Mouse (Mus musculus) embryonic facial prominence, embryonic 14.5 days (tissue): Measurements from ENCODE around the gene Dph2. TPM values are rescaled to one million over a fixed set of nuclear protein-coding genes. Genes with fewer than 3 reads are reported as not detected.

Source experiments
- ATAC-seq: fragments of 200-750 bp; cut with Nextera tagmentation; 2 replicates; pipeline ENCODE4 v1.8.0; 2017; ENCODE audit warnings: low read depth, moderate number of reproducible peaks, moderate TSS enrichment
- DNase-seq: peaks from one replicate; pipeline ENCODE4 v3.0.0-alpha.2; 2015; ENCODE audit warnings: low spot score
- H3K27ac ChIP-seq: fragments of 300-500 bp; sonication (generic); replicated peaks from 2 replicates; pipeline ENCODE4 v1.5.1; 2014; ENCODE audit warnings: low read depth, mild to moderate bottlenecking, low read length, moderate library complexity
- H3K27me3 ChIP-seq: fragments of 300-500 bp; sonication (generic); replicated peaks from 2 replicates; pipeline ENCODE4 v1.6.1; 2014; ENCODE audit warnings: low read length; ENCODE audit not compliant: control insufficient read depth, insufficient read depth
- H3K36me3 ChIP-seq: fragments of 300-500 bp; sonication (generic); 2 replicates; pipeline ENCODE4 v1.6.1; 2014; ENCODE audit warnings: low read length, mixed read lengths; ENCODE audit not compliant: control insufficient read depth, insufficient read depth
- H3K4me1 ChIP-seq: fragments of 300-500 bp; sonication (generic); 2 replicates; pipeline ENCODE4 v1.6.1; 2014; ENCODE audit warnings: antibody characterized with exemption, low read length; ENCODE audit not compliant: control insufficient read depth, insufficient read depth
- H3K4me2 ChIP-seq: fragments of 300-500 bp; sonication (generic); 2 replicates; pipeline ENCODE4 v1.6.1; 2014; ENCODE audit warnings: low read depth, mild to moderate bottlenecking, low read length, moderate library complexity, mixed read lengths
- H3K4me3 ChIP-seq: fragments of 300-500 bp; sonication (generic); 2 replicates; pipeline ENCODE4 v1.5.1; 2014; ENCODE audit warnings: low read depth, mild to moderate bottlenecking, low read length
- H3K9ac ChIP-seq: fragments of 300-500 bp; sonication (generic); 2 replicates; pipeline ENCODE4 v1.6.1; 2014; ENCODE audit warnings: low read depth, mild to moderate bottlenecking, low read length, moderate library complexity, mixed read lengths
- H3K9me3 ChIP-seq: fragments of 300-500 bp; sonication (generic); 2 replicates; pipeline ENCODE4 v1.6.1; 2016; ENCODE audit warnings: low read length; ENCODE audit not compliant: control insufficient read depth
- WGBS: fragments of 180-500 bp; shearing (Covaris S2); extraction: QIAGEN DNeasy Blood & Tissue Kit; methylation state at CpG from one replicate; pipeline ENCODE4 v1.1.7; 2014; 5-methylcytosine and 5-hydroxymethylcytosine counted together
- polyA plus RNA-seq: library from polyadenylated mRNA; unstranded; fragments of >200 nt; fragmentation: Nextera tagmentation; extraction: Ambion mirVana; gene quantifications from 2 replicates; pipeline ENCODE4 v1.2.1, GENCODE M21; 2014

Gene Dph2
- polyA plus RNA-seq, 1 experiment from 2014 or later, result 13.4 TPM

GRCm38 (mm10) chr4:117924916-117925315, 33.1 kb upstream of the Dph2 start:
- Histone ChIP-seq H3K27ac (no peak overlapping the region), H3K4me3 (no peak overlapping the region), H3K4me1 (peaks cover 15% of the 10 kb centered on the region; the same call in 1 of the 2 replicates), H3K4me2 (no peak overlapping the region), H3K9me3 (no peaks in the 10 kb centered on the region), H3K36me3 (no peaks in the 10 kb centered on the region; the same call in 1 of the 2 replicates), H3K27me3 (peaks cover 34% of the 10 kb centered on the region), H3K9ac (no peak overlapping the region)
- ATAC-seq (no peak), DNase-seq (no peak)
- 55% methylated on average over 5 of the region's 6 CpGs for WGBS

GRCm38 (mm10) chr4:117923450-117923849, 31.6 kb upstream of the Dph2 start:
- peak; percentile 15 for DNase-seq
- Histone ChIP-seq H3K4me3 (no peak overlapping the region), H3K9me3 (no peaks in the 10 kb centered on the region), H3K27ac (no peak overlapping the region), H3K36me3 (no peaks in the 10 kb centered on the region; the same call in 1 of the 2 replicates), H3K27me3 (peaks cover 27% of the 10 kb centered on the region), H3K9ac (no peak overlapping the region), H3K4me2 (no peak overlapping the region), H3K4me1 (peaks cover 4% of the 10 kb centered on the region; the same call in 1 of the 2 replicates)
- 34% methylated on average over 2 of the region's 2 CpGs for WGBS
- no peak for ATAC-seq

- ATAC-seq (no peak), DNase-seq (no peak)
- Histone ChIP-seq H3K4me3 (no peak overlapping the region), H3K4me2 (no peak overlapping the region), H3K9ac (no peak overlapping the region), H3K9me3 (no peaks in the 10 kb centered on the region), H3K27me3 (peaks cover 8% of the 10 kb centered on the region), H3K4me1 (no peaks in the 10 kb centered on the region), H3K27ac (no peak overlapping the region), H3K36me3 (no peaks in the 10 kb centered on the region; the same call in 1 of the 2 replicates)
- WGBS, result 84% methylated on average over 2 of the region's 2 CpGs
Measured at GRCm38 (mm10) chr4:117921358-117921757, 29.5 kb upstream of the Dph2 start.

DNA sequence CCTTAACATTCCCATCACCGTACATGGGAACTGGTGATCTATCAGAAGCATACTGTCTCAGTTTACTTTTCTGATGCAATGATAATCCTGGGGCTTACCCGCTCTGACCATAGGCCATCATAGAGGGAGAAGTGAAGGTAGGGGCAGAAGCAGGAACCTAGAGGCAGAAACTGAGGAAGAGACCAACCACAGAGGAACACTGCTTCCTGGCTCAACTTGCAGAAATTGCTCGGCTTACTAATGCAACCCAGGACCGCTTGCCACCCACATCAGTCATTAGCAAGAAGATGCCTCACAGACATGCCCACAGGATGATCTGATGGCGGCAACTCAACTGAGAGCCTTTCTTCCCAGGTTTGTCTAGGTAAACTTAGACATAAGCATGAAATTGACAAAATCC, 26.9 kb upstream of the Dph2 start:
- no peak overlapping the region for H3K9ac ChIP-seq
- H3K27me3 ChIP-seq, result no peaks in the 10 kb centered on the region
- ATAC-seq (no peak), DNase-seq (no peak)
- H3K4me3 ChIP-seq, result no peak overlapping the region
- no peak overlapping the region for H3K4me2 ChIP-seq
- peaks cover 12% of the 10 kb centered on the region for H3K4me1 ChIP-seq
- no peaks in the 10 kb centered on the region for H3K36me3 ChIP-seq
- H3K9me3 ChIP-seq, result no peaks in the 10 kb centered on the region
- WGBS, result 77% methylated on average over 5 of the region's 5 CpGs
- H3K27ac ChIP-seq, result no peak overlapping the region

DNA sequence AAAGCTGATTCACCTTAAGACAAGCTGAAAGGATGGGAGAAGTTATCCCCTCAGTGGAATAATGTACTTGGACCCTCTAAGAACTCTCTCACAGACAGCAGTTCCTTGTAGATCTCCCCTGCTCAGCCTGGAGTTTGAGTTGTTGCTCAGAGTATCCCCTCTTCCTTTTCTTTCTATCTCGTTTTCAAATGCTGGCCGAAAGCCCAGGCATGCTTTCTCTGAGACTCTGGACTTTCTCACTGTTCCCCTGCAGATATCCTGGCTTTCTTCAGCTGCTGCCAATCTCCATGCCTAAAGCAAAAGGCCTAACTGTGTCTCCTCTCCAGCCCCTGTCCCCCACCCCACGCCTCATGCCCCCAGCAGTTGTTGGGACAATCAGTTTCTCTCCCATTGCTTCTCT, 26.4 kb upstream of the Dph2 start:
- no peak overlapping the region for H3K27ac ChIP-seq
- no peak overlapping the region for H3K4me3 ChIP-seq
- 61% methylated on average over 3 of the region's 3 CpGs for WGBS
- H3K9me3 ChIP-seq, result no peaks in the 10 kb centered on the region
- DNase-seq (peak; percentile 40), ATAC-seq (no peak)
- H3K4me2 ChIP-seq, result no peak overlapping the region
- no peaks in the 10 kb centered on the region for H3K27me3 ChIP-seq
- peaks cover 17% of the 10 kb centered on the region for H3K4me1 ChIP-seq
- no peak overlapping the region for H3K9ac ChIP-seq
- no peaks in the 10 kb centered on the region for H3K36me3 ChIP-seq

GRCm38 (mm10) chr4:117917847-117918246, 26.0 kb upstream of the Dph2 start:
- H3K36me3 ChIP-seq, result no peaks in the 10 kb centered on the region
- no peak overlapping the region for H3K4me2 ChIP-seq
- H3K4me1 ChIP-seq, result peaks cover 22% of the 10 kb centered on the region
- DNase-seq (no peak), ATAC-seq (no peak)
- no peak overlapping the region for H3K4me3 ChIP-seq
- WGBS, result 89% methylated on average over 4 of the region's 4 CpGs
- no peak overlapping the region for H3K9ac ChIP-seq
- no peak overlapping the region for H3K27ac ChIP-seq
- no peaks in the 10 kb centered on the region for H3K9me3 ChIP-seq
- H3K27me3 ChIP-seq, result no peaks in the 10 kb centered on the region

- H3K36me3 ChIP-seq, result peaks cover under 1% of the 10 kb centered on the region; the same call in 1 of the 2 replicates
- no peaks in the 10 kb centered on the region for H3K9me3 ChIP-seq
- DNase-seq (no peak), ATAC-seq (no peak)
- H3K9ac ChIP-seq, result no peak overlapping the region
- no peak overlapping the region for H3K4me2 ChIP-seq
- H3K4me3 ChIP-seq, result no peak overlapping the region
- H3K4me1 ChIP-seq, result peaks cover 26% of the 10 kb centered on the region
- H3K27me3 ChIP-seq, result no peaks in the 10 kb centered on the region
- no peak overlapping the region for H3K27ac ChIP-seq
- 78% methylated on average over 4 of the region's 4 CpGs for WGBS
Measured at GRCm38 (mm10) chr4:117917402-117917801, 25.6 kb upstream of the Dph2 start.

- 80% methylated on average over 5 of the region's 5 CpGs for WGBS
- Histone ChIP-seq H3K9me3 (no peaks in the 10 kb centered on the region), H3K4me2 (peak overlapping the region; percentile 87), H3K4me1 (peaks cover 26% of the 10 kb centered on the region), H3K4me3 (no peak overlapping the region), H3K36me3 (peaks cover 11% of the 10 kb centered on the region), H3K9ac (no peak overlapping the region), H3K27ac (no peak overlapping the region), H3K27me3 (no peaks in the 10 kb centered on the region)
- DNase-seq, result no peak
- ATAC-seq, result no peak
Measured at GRCm38 (mm10) chr4:117916386-117916785, 24.6 kb upstream of the Dph2 start.

DNA sequence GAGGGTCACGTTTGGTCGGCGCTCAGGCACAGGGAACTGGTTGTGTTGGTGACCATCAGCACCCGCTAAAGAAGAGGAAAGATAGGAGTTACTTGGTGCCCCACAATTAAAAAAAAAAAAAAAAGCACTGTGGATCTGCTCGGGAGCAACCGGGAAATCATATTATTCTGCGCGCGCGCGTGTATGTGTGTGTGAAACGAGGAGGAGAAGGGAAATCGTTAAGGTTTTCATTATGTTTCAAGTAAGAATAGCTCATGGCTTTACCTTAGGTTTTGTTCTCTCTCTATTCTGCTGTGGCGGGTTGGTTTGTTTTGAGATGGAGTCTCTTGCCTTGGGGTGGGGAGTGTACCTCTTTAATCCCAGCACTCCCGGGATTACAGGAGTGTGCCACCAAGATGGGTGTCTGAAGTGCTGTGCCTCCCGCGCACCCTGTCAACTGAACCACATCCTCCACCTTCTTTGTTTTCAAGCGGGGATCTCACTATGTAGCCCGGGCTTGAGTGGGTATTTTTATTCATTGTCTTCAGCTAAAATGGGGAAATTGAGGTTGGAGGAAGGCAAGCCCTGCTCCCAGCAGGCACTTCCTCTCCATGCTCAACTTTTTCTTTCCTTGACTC, 23.8 kb upstream of the Dph2 start:
- Histone ChIP-seq H3K27me3 (no peaks in the 10 kb centered on the region), H3K4me3 (peak overlapping the region; percentile 71), H3K9me3 (no peaks in the 10 kb centered on the region), H3K9ac (peak overlapping the region; percentile 82), H3K27ac (no peak overlapping the region; the same call in 1 of the 2 replicates), H3K36me3 (peaks cover 19% of the 10 kb centered on the region), H3K4me1 (peaks cover 26% of the 10 kb centered on the region), H3K4me2 (peak overlapping the region; percentile 87)
- WGBS, result 5% methylated on average over 19 of the region's 19 CpGs
- no peak for ATAC-seq
- no peak for DNase-seq
